11 mouse cellular contexts compared by ENCODE assay signal in genomic region chr12:71487591-71488435, GRCm38 (mm10).
DNase-seq lines count a peak whose midpoint lies in the region; ATAC-seq and TF ChIP-seq lines count a peak whose summit lies in the region.
"Had no signal": no experiment of that assay in that cellular context is flagged by ENCODE, and none has a peak within 500 bp of the region (broad histone marks: within the 10 kb centered on the region; RNA-seq: fewer than 3 reads in every experiment).

No protein-coding gene starts in this region.

- TF ChIP-seq EP300 in CH12.LX (IDR thresholded peaks at IDR 0.05; ENCODE audit: low read length): no peak
- TF ChIP-seq EP300 in liver, postnatal 0 days (IDR thresholded peaks at IDR 0.05; ENCODE audit: low read depth): no peak

- no peak for DNase-seq in heart, embryonic 10.5 days (ENCODE audit: low spot score)
- no peak for DNase-seq in CH12.LX (ENCODE audit: extremely low read depth)
- DNase-seq in kidney, adult 9 months: no peak
- no peak for DNase-seq in liver, postnatal 0 days
- DNase-seq: heart, postnatal 4 days; lung, postnatal 4 days had no signal

- dilution Hi-C loops in CH12.LX (cut with MboI; ENCODE audit: extremely low pct_ligation_motif_present, extremely low pct_unique_long_range_greater_than_20kb, low sequenced_read_pairs): no loop called here

- TF ChIP-seq CTCF in CH12.LX (conservative IDR thresholded peaks at IDR 0.05 in 1 of 2, IDR thresholded peaks at IDR 0.05 in 1 of 2; ENCODE audit: low read depth in 2 of 2, low read length in 2 of 2): no peak
- no peak for TF ChIP-seq CTCF in embryonic fibroblast, embryonic 13.5 days (IDR thresholded peaks at IDR 0.05; ENCODE audit: borderline replicate concordance, insufficient read depth, low read length)
- TF ChIP-seq CTCF in liver, postnatal 0 days (IDR thresholded peaks at IDR 0.05; ENCODE audit: low read depth): no peak

- H3K27ac ChIP-seq in heart, embryonic 10.5 days: peak overlapping the region; percentile 67
- H3K27ac ChIP-seq in heart, embryonic 11.5 days (ENCODE audit: low read depth, low read length): no peak overlapping the region
- no peak overlapping the region for H3K27ac ChIP-seq in CH12.LX (ENCODE audit: insufficient read depth, low read depth)
- H3K27ac ChIP-seq in embryonic fibroblast, embryonic 13.5 days (ENCODE audit: insufficient read depth, low read length): 0 out of 2 replicates have a peak overlapping the region, but pooled peaks have one; percentile 0
- H3K27ac ChIP-seq in midbrain, embryonic 15.5 days: no peak overlapping the region
- no peak overlapping the region for H3K27ac ChIP-seq in liver, postnatal 0 days (ENCODE audit: low read depth)
- H3K27ac ChIP-seq: forebrain, embryonic 12.5 days had no signal

- TF ChIP-seq POLR2A in CH12.LX (IDR thresholded peaks at IDR 0.05; ENCODE audit: low read depth, low read length): no peak
- no peak for TF ChIP-seq POLR2A in embryonic fibroblast, embryonic 13.5 days (IDR thresholded peaks at IDR 0.05; ENCODE audit: low read depth, low read length)

- WGBS in heart, embryonic 10.5 days: 50% methylated on average over 6 of the region's 6 CpGs
- WGBS in heart, embryonic 11.5 days (ENCODE audit: insufficient replicate concordance): 50% methylated on average over 6 of the region's 6 CpGs
- 33% methylated on average over 6 of the region's 6 CpGs for WGBS in midbrain, embryonic 15.5 days
- WGBS in liver, postnatal 0 days (ENCODE audit: insufficient replicate concordance): 70% methylated on average over 6 of the region's 6 CpGs

- H3K4me2 ChIP-seq in heart, embryonic 11.5 days: no peak overlapping the region
- no peak overlapping the region for H3K4me2 ChIP-seq in CH12.LX (ENCODE audit: insufficient read depth, low read depth, poor library complexity, severe bottlenecking)
- no peak overlapping the region for H3K4me2 ChIP-seq in midbrain, embryonic 15.5 days
- H3K4me2 ChIP-seq in liver, postnatal 0 days (ENCODE audit: low read depth, low read length): no peak overlapping the region
- H3K4me2 ChIP-seq: forebrain, embryonic 12.5 days; liver, embryonic 11.5 days had no signal

- no peaks in the 10 kb centered on the region for H3K9me3 ChIP-seq in heart, embryonic 10.5 days
- no peaks in the 10 kb centered on the region for H3K9me3 ChIP-seq in heart, embryonic 11.5 days (replicated peaks; ENCODE audit: control insufficient read depth, low read length)
- no peaks in the 10 kb centered on the region for H3K9me3 ChIP-seq in CH12.LX (replicated peaks; ENCODE audit: low read length)
- H3K9me3 ChIP-seq in midbrain, embryonic 15.5 days: no peaks in the 10 kb centered on the region
- H3K9me3 ChIP-seq in liver, postnatal 0 days (ENCODE audit: low read length): no peaks in the 10 kb centered on the region
- H3K9me3 ChIP-seq: forebrain, embryonic 12.5 days had no signal

- no peak overlapping the region for H3K4me3 ChIP-seq in heart, embryonic 10.5 days
- no peak overlapping the region for H3K4me3 ChIP-seq in heart, embryonic 11.5 days (ENCODE audit: low read depth, low read length)
- no peak overlapping the region for H3K4me3 ChIP-seq in CH12.LX (replicated peaks in 1 of 3; ENCODE audit: low read depth in 2 of 3, low read length in 2 of 3, poor library complexity in 1 of 3)
- no peak overlapping the region for H3K4me3 ChIP-seq in embryonic fibroblast, embryonic 13.5 days (ENCODE audit: insufficient read depth, low read length)
- no peak overlapping the region for H3K4me3 ChIP-seq in midbrain, embryonic 15.5 days
- H3K4me3 ChIP-seq in liver, postnatal 0 days (ENCODE audit: low read depth, low read length): no peak overlapping the region
- H3K4me3 ChIP-seq: forebrain, embryonic 12.5 days had no signal

- peaks cover 30% of the 10 kb centered on the region for H3K4me1 ChIP-seq in heart, embryonic 10.5 days
- peaks cover 17% of the 10 kb centered on the region for H3K4me1 ChIP-seq in heart, embryonic 11.5 days (ENCODE audit: control insufficient read depth, insufficient read depth, low read length)
- H3K4me1 ChIP-seq in CH12.LX (ENCODE audit: control insufficient read depth in 1 of 2, insufficient read depth in 2 of 2): peaks cover 0 to 4% of the 10 kb centered on the region in 2 experiments; a peak in 1 of 4 replicates
- H3K4me1 ChIP-seq in embryonic fibroblast, embryonic 13.5 days (ENCODE audit: control insufficient read depth, insufficient read depth, low read length): peaks cover 9% of the 10 kb centered on the region
- H3K4me1 ChIP-seq in midbrain, embryonic 15.5 days: peaks cover 8% of the 10 kb centered on the region
- no peaks in the 10 kb centered on the region for H3K4me1 ChIP-seq in liver, postnatal 0 days (ENCODE audit: insufficient read depth)

- H3K36me3 ChIP-seq in heart, embryonic 10.5 days: no peaks in the 10 kb centered on the region
- H3K36me3 ChIP-seq in heart, embryonic 11.5 days (ENCODE audit: control insufficient read depth, insufficient read depth, low read length): no peaks in the 10 kb centered on the region
- no peaks in the 10 kb centered on the region for H3K36me3 ChIP-seq in CH12.LX (replicated peaks in 1 of 2; ENCODE audit: control insufficient read depth in 1 of 2, insufficient read depth in 1 of 2, low read length in 1 of 2)
- no peaks in the 10 kb centered on the region for H3K36me3 ChIP-seq in midbrain, embryonic 15.5 days (replicated peaks)
- H3K36me3 ChIP-seq in liver, postnatal 0 days (replicated peaks; ENCODE audit: insufficient read depth, low read length): no peaks in the 10 kb centered on the region
- H3K36me3 ChIP-seq: forebrain, embryonic 12.5 days had no signal

- H3K9ac ChIP-seq in heart, embryonic 11.5 days (ENCODE audit: low read depth, low read length): no peak overlapping the region
- no peak overlapping the region for H3K9ac ChIP-seq in CH12.LX (ENCODE audit: insufficient read depth, low read depth)
- no peak overlapping the region for H3K9ac ChIP-seq in midbrain, embryonic 15.5 days
- no peak overlapping the region for H3K9ac ChIP-seq in liver, postnatal 0 days (replicated peaks)
- H3K9ac ChIP-seq: forebrain, embryonic 12.5 days had no signal

- TF ChIP-seq RAD21 in CH12.LX (IDR thresholded peaks at IDR 0.05; ENCODE audit: low read depth, low read length): no peak

- no peaks in the 10 kb centered on the region for H3K79me2 ChIP-seq in CH12.LX (replicated peaks; ENCODE audit: control insufficient read depth, extremely low read depth, insufficient read depth, poor library complexity, severe bottlenecking)

- in situ Hi-C loops in CH12.LX (cut with MboI; ENCODE audit: low pct_ligation_motif_present, low pct_unique_long_range_greater_than_20kb, low sequenced_read_pairs): no loop called here

- H3K27me3 ChIP-seq in heart, embryonic 10.5 days (ENCODE audit: insufficient read depth, poor library complexity, severe bottlenecking): no peaks in the 10 kb centered on the region
- H3K27me3 ChIP-seq in heart, embryonic 11.5 days (ENCODE audit: control insufficient read depth, insufficient read depth, low read length): no peaks in the 10 kb centered on the region
- no peaks in the 10 kb centered on the region for H3K27me3 ChIP-seq in CH12.LX (replicated peaks)
- no peaks in the 10 kb centered on the region for H3K27me3 ChIP-seq in midbrain, embryonic 15.5 days (replicated peaks)
- no peaks in the 10 kb centered on the region for H3K27me3 ChIP-seq in liver, postnatal 0 days (ENCODE audit: insufficient read depth, low read length)

- ATAC-seq in heart, embryonic 11.5 days (replicated peaks; ENCODE audit: insufficient number of reproducible peaks, low FRiP score, low TSS enrichment): no peak
- ATAC-seq in midbrain, embryonic 15.5 days (replicated peaks): peak; percentile 82
- no peak for ATAC-seq in liver, postnatal 0 days

TF ChIP-seq in CH12.LX, 34 proteins besides CTCF, POLR2A, EP300 and RAD21:
- 0 out of 2 replicates have a peak, but pooled peaks have one; percentile 21 for TF ChIP-seq MXI1 (IDR thresholded peaks at IDR 0.05; ENCODE audit: low read depth, low read length)
- TF ChIP-seq SMC3 (IDR thresholded peaks at IDR 0.05; ENCODE audit: low read depth, low read length): no peak
- TF ChIP-seq ZC3H11A (IDR thresholded peaks at IDR 0.05; ENCODE audit: low read depth, low read length): no peak
- no peak for TF ChIP-seq RCOR1 (conservative IDR thresholded peaks at IDR 0.05; ENCODE audit: low read depth, low read length)
- TF ChIP-seq UBTF (IDR thresholded peaks at IDR 0.05; ENCODE audit: low read depth, low read length): no peak
- no peak for TF ChIP-seq ELF1 (IDR thresholded peaks at IDR 0.05; ENCODE audit: low read depth, low read length)
- TF ChIP-seq KAT2A (IDR thresholded peaks at IDR 0.05; ENCODE audit: insufficient replicate concordance, low read length): no peak

Comparison
In these comparisons a context has a peak if more than half of its experiments do, and no peak if none do; other contexts are left out.
1. H3K27ac ChIP-seq: peak in heart, embryonic 10.5 days (single experiment) and embryonic fibroblast, embryonic 13.5 days (single experiment); none in heart, embryonic 11.5 days (single experiment), CH12.LX (single experiment), midbrain, embryonic 15.5 days (single experiment) and liver, postnatal 0 days (single experiment).